Mouse (Mus musculus): ENCODE data around the gene Hdhd5. TPM values are rescaled to one million over a fixed set of nuclear protein-coding genes. Genes with fewer than 3 reads are reported as not detected.
A peak's percentile ranks its signal among the peaks of the same experiment; 100 is the strongest.

The Hdhd5 gene
- polyA plus RNA-seq, 1 experiment from 2014 or later = 15.9 TPM

GRCm38 (mm10) chr6:120468259-120468658, 62.9 kb downstream of the Hdhd5 start:
- Histone ChIP-seq H3K27me3 (ENCODE audit: insufficient read depth, low read length) (no peaks in the 10 kb centered on the region), H3K4me1 (replicated peaks; ENCODE audit: insufficient read depth, low read length) (0 out of 2 replicates have a peak, but pooled peaks cover 9% of the 10 kb centered on the region), H3K27ac (no peak overlapping the region), H3K9me3 (replicated peaks; ENCODE audit: low read length) (no peaks in the 10 kb centered on the region), H3K36me3 (ENCODE audit: insufficient read depth, low read length) (no peaks in the 10 kb centered on the region), H3K9ac (ENCODE audit: low read depth, low read length) (no peak overlapping the region), H3K4me3 (replicated peaks; ENCODE audit: low read depth, low read length) (no peak overlapping the region), H3K4me2 (ENCODE audit: low read length) (no peak overlapping the region)
- WGBS = 89% methylated on average over 4 of the region's 4 CpGs
- no peak for TF ChIP-seq CTCF (IDR thresholded peaks at IDR 0.05; ENCODE audit: low read depth)
- DNase-seq (ENCODE audit: low spot score) (no peak), ATAC-seq (replicated peaks; ENCODE audit: low FRiP score, low read depth) (no peak)

- no peak overlapping the region for H3K27ac ChIP-seq
- TF ChIP-seq CTCF (IDR thresholded peaks at IDR 0.05; ENCODE audit: low read depth) = no peak
These were observed 64.3 kb downstream of the Hdhd5 start for GRCm38 (mm10) chr6:120466609-120467329.

GRCm38 (mm10) chr6:120465393-120465792, 65.7 kb downstream of the Hdhd5 start:
- no peak overlapping the region for H3K9ac ChIP-seq (ENCODE audit: low read depth, low read length)
- no peak overlapping the region for H3K4me3 ChIP-seq (replicated peaks; ENCODE audit: low read depth, low read length)
- ATAC-seq (replicated peaks; ENCODE audit: low FRiP score, low read depth) (no peak), DNase-seq (ENCODE audit: low spot score) (no peak)
- no peak overlapping the region for H3K27ac ChIP-seq
- H3K36me3 ChIP-seq (ENCODE audit: insufficient read depth, low read length) = no peaks in the 10 kb centered on the region
- H3K4me2 ChIP-seq (ENCODE audit: low read length) = no peak overlapping the region
- H3K27me3 ChIP-seq (ENCODE audit: insufficient read depth, low read length) = no peaks in the 10 kb centered on the region
- H3K4me1 ChIP-seq (replicated peaks; ENCODE audit: insufficient read depth, low read length) = 0 out of 2 replicates have a peak, but pooled peaks cover 9% of the 10 kb centered on the region
- no peak for TF ChIP-seq CTCF (IDR thresholded peaks at IDR 0.05; ENCODE audit: low read depth)
- 42% methylated on average over 4 of the region's 4 CpGs for WGBS
- no peaks in the 10 kb centered on the region for H3K9me3 ChIP-seq (replicated peaks; ENCODE audit: low read length)

More at GRCm38 (mm10) chr6:120466609-120467329, 64.3 kb downstream of the Hdhd5 start:
- WGBS = 69% methylated on average over 10 of the region's 10 CpGs
- Histone ChIP-seq H3K27me3 (ENCODE audit: insufficient read depth, low read length) (no peaks in the 10 kb centered on the region), H3K9ac (ENCODE audit: low read depth, low read length) (no peak overlapping the region), H3K9me3 (replicated peaks; ENCODE audit: low read length) (no peaks in the 10 kb centered on the region), H3K4me1 (replicated peaks; ENCODE audit: insufficient read depth, low read length) (0 out of 2 replicates have a peak, but pooled peaks cover 9% of the 10 kb centered on the region), H3K36me3 (ENCODE audit: insufficient read depth, low read length) (no peaks in the 10 kb centered on the region), H3K4me2 (ENCODE audit: low read length) (no peak overlapping the region), H3K4me3 (replicated peaks; ENCODE audit: low read depth, low read length) (no peak overlapping the region)
- DNase-seq (ENCODE audit: low spot score) (no peak), ATAC-seq (replicated peaks; ENCODE audit: low FRiP score, low read depth) (no peak)

GRCm38 (mm10) chr6:120464406-120464939, 66.6 kb downstream of the Hdhd5 start:
- Histone ChIP-seq H3K9ac (ENCODE audit: low read depth, low read length) (no peak overlapping the region), H3K4me2 (ENCODE audit: low read length) (peak overlapping the region; percentile 89), H3K36me3 (ENCODE audit: insufficient read depth, low read length) (no peaks in the 10 kb centered on the region), H3K9me3 (replicated peaks; ENCODE audit: low read length) (no peaks in the 10 kb centered on the region), H3K27me3 (ENCODE audit: insufficient read depth, low read length) (no peaks in the 10 kb centered on the region), H3K4me1 (replicated peaks; ENCODE audit: insufficient read depth, low read length) (0 out of 2 replicates have a peak, but pooled peaks cover 9% of the 10 kb centered on the region), H3K27ac (no peak overlapping the region), H3K4me3 (replicated peaks; ENCODE audit: low read depth, low read length) (peak overlapping the region; percentile 64)
- DNase-seq (ENCODE audit: low spot score) (no peak), ATAC-seq (replicated peaks; ENCODE audit: low FRiP score, low read depth) (no peak)
- no peak for TF ChIP-seq CTCF (IDR thresholded peaks at IDR 0.05; ENCODE audit: low read depth)
- 39% methylated on average over 9 of the region's 9 CpGs for WGBS

GRCm38 (mm10) chr6:120463884-120464283, 67.2 kb downstream of the Hdhd5 start:
- no peak for DNase-seq (ENCODE audit: low spot score)
- ATAC-seq (replicated peaks; ENCODE audit: low FRiP score, low read depth) = no peak; the same call in 1 of the 2 replicates
- peak overlapping the region; percentile 64 for H3K4me3 ChIP-seq (replicated peaks; ENCODE audit: low read depth, low read length)
- H3K4me2 ChIP-seq (ENCODE audit: low read length) = peak overlapping the region; percentile 89
- H3K9ac ChIP-seq (ENCODE audit: low read depth, low read length) = peak overlapping the region; percentile 71; the same call in 1 of the 2 replicates
- no peak for TF ChIP-seq CTCF (IDR thresholded peaks at IDR 0.05; ENCODE audit: low read depth)
- no peaks in the 10 kb centered on the region for H3K36me3 ChIP-seq (ENCODE audit: insufficient read depth, low read length)
- H3K9me3 ChIP-seq (replicated peaks; ENCODE audit: low read length) = no peaks in the 10 kb centered on the region
- H3K27ac ChIP-seq = no peak overlapping the region
- H3K27me3 ChIP-seq (ENCODE audit: insufficient read depth, low read length) = no peaks in the 10 kb centered on the region
- H3K4me1 ChIP-seq (replicated peaks; ENCODE audit: insufficient read depth, low read length) = 0 out of 2 replicates have a peak, but pooled peaks cover 9% of the 10 kb centered on the region
- WGBS = 3% methylated on average over 11 of the region's 11 CpGs

- Histone ChIP-seq H3K4me2 (ENCODE audit: low read length) (peak within 1 kb of the TSS; percentile 89), H3K9ac (ENCODE audit: low read depth, low read length) (peak within 1 kb of the TSS; percentile 71), H3K27me3 (ENCODE audit: insufficient read depth, low read length) (no peaks in the 10 kb centered on the region), H3K4me3 (replicated peaks; ENCODE audit: low read depth, low read length) (peak within 1 kb of the TSS; percentile 64), H3K4me1 (replicated peaks; ENCODE audit: insufficient read depth, low read length) (0 out of 2 replicates have a peak, but pooled peaks cover 9% of the 10 kb centered on the region), H3K27ac (no peak within 1 kb of the TSS), H3K36me3 (ENCODE audit: insufficient read depth, low read length) (no peaks in the 10 kb centered on the region), H3K9me3 (replicated peaks; ENCODE audit: low read length) (no peaks in the 10 kb centered on the region)
- WGBS = under 1% methylated on average over 90 of the region's 90 CpGs
- no peak for TF ChIP-seq CTCF (IDR thresholded peaks at IDR 0.05; ENCODE audit: low read depth)
- peak; percentile 91 for ATAC-seq (replicated peaks; ENCODE audit: low FRiP score, low read depth)
- DNase-seq (ENCODE audit: low spot score) = peak; percentile 69
These were observed 67.8 kb downstream of the Hdhd5 start, which contains the start of gene Il17ra for GRCm38 (mm10) chr6:120463086-120463871. TSS of gene Il17ra (plus strand) at chr6:120463247.
